Mouse (Mus musculus) stomach, postnatal 0 days (tissue): ENCODE measurements at regions not wholly inside any gene's neighbourhood (a gene's known extent, or its start where the extent isn't known, plus 50 kb on each side); places are given as distances from the start of the nearest gene placed in this dataset.

Experiments used
- ATAC-seq: fragments of 200-750 bp; cut with Nextera tagmentation; 2 replicates; pipeline ENCODE4 v1.8.0; 2017; ENCODE audit not compliant: low FRiP score, low TSS enrichment
- DNase-seq: peaks from one replicate; pipeline ENCODE4 v3.0.0-alpha.2; 2016; ENCODE audit warnings: low spot score
- H3K27ac ChIP-seq: fragments of 300-500 bp; sonication (generic); replicated peaks from 2 replicates; pipeline ENCODE4 v1.5.1; 2014; ENCODE audit warnings: mild to moderate bottlenecking, control low read depth
- H3K27me3 ChIP-seq: fragments of 300-500 bp; sonication (generic); 2 replicates; pipeline ENCODE4 v1.6.1; 2014; ENCODE audit warnings: low read length; ENCODE audit not compliant: control insufficient read depth, insufficient read depth
- H3K36me3 ChIP-seq: fragments of 300-500 bp; sonication (generic); 2 replicates; pipeline ENCODE4 v1.6.1; 2014; ENCODE audit warnings: low read length, mixed read lengths; ENCODE audit not compliant: control insufficient read depth, insufficient read depth
- H3K4me1 ChIP-seq: fragments of 300-500 bp; sonication (generic); replicated peaks from 2 replicates; pipeline ENCODE4 v1.6.1; 2014; ENCODE audit warnings: antibody characterized with exemption; ENCODE audit not compliant: control insufficient read depth, insufficient read depth
- H3K4me2 ChIP-seq: fragments of 300-500 bp; sonication (generic); replicated peaks from 2 replicates; pipeline ENCODE4 v1.6.1; 2014; ENCODE audit warnings: low read depth, mild to moderate bottlenecking, control low read depth, moderate library complexity
- H3K4me3 ChIP-seq: fragments of 300-500 bp; sonication (generic); 2 replicates; pipeline ENCODE4 v1.5.1; 2014; ENCODE audit warnings: low read depth, low read length, control low read depth
- H3K9ac ChIP-seq: fragments of 300-500 bp; sonication (generic); 2 replicates; pipeline ENCODE4 v1.6.1; 2014; ENCODE audit warnings: mild to moderate bottlenecking, low read length, control low read depth, mixed read lengths
- H3K9me3 ChIP-seq: fragments of 300-500 bp; sonication (generic); 2 replicates; pipeline ENCODE4 v1.6.1; 2016; ENCODE audit warnings: low read length; ENCODE audit not compliant: control insufficient read depth
- CTCF ChIP-seq: IDR thresholded peaks from 2 replicates; pipeline ENCODE4 v1.5.1; 2016; ENCODE audit warnings: antibody characterized with exemption, low read depth, mild to moderate bottlenecking, moderate library complexity
- EP300 ChIP-seq: optimal IDR thresholded peaks from 2 replicates; pipeline ENCODE3; 2016; ENCODE audit warnings: antibody characterized with exemption
- WGBS: fragments of 180-500 bp; shearing (Covaris S2); extraction: QIAGEN DNeasy Blood & Tissue Kit; methylation state at CpG from one replicate; pipeline ENCODE4 v1.1.7; 2014; 5-methylcytosine and 5-hydroxymethylcytosine counted together

DNA sequence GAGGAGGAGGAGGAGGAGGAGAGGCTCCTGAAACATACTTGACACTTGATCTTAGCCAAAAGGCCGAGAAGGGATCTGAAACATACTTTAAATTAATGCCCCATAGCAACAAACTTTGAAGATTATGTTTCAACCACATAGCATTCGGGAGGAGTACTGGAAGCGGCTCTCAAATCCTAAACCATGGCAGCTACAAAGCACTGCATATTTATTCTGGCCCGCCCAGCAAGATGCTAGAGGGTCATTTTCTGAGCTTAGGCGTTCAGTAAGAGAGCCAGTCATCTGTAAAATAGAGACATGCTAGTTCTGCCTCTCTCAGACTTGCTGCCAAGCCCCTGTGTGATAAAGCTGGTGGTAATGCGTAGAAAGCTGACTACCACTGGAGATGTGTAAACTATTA, 2156.0 kb upstream of the Lrrc6 start:
- 41% methylated on average over 6 of the region's 6 CpGs for WGBS
- no peak for DNase-seq
- Histone ChIP-seq H3K9me3 (no peaks in the 10 kb centered on the region), H3K27ac (no peak overlapping the region), H3K4me1 (no peaks in the 10 kb centered on the region), H3K4me2 (no peak overlapping the region), H3K4me3 (no peak overlapping the region), H3K27me3 (no peaks in the 10 kb centered on the region), H3K9ac (no peak overlapping the region), H3K36me3 (no peaks in the 10 kb centered on the region)
- TF ChIP-seq CTCF, result no peak
- TF ChIP-seq EP300, result no peak
- no peak for ATAC-seq

DNA sequence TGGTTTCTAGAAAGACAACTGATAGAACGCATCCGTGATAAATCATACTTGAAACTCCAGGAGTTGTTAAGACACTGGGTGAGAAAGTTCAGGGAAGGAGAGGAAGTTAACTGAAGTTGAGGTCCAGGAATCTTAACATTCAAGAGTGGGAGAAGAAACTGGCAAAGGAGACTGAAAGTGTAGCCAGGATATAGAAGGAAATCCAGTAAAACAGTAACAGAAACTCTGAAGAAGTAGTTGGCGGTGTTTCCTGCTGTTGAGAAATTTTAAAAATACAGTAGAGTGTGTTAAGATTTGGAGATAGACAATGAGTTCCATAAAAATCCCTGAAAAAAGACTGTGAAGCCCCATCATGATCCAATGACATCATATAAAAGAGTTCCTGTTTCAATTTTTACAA, 2154.3 kb upstream of the Lrrc6 start:
- TF ChIP-seq EP300 (no peak), CTCF (no peak)
- Histone ChIP-seq H3K9ac (no peak overlapping the region), H3K4me3 (no peak overlapping the region), H3K27ac (no peak overlapping the region), H3K4me1 (no peaks in the 10 kb centered on the region), H3K9me3 (no peaks in the 10 kb centered on the region), H3K36me3 (no peaks in the 10 kb centered on the region), H3K27me3 (no peaks in the 10 kb centered on the region), H3K4me2 (no peak overlapping the region)
- no peak for ATAC-seq
- WGBS, result 82% methylated on average over 3 of the region's 3 CpGs
- no peak for DNase-seq

DNA sequence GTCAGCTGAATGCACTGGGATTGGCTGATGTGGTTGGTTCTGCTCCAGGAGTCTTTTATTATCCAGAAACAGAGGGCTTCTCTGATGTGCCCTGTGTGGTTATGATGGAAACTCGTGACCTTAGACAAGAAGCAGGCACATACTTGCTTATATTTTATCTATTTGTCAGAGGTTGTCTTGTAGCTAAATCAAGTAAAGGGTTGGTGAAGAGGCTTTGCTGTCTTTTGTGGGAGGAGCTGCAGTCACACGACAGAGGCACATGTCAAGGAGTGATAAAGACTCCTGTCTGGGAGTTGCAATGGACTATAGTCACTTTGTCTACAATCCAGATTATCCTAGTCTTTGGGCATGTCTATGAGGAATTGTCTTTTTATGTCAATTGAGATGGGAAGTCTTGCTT, 2149.9 kb upstream of the Lrrc6 start:
- H3K4me1 ChIP-seq, result no peaks in the 10 kb centered on the region
- no peak for TF ChIP-seq EP300
- no peak for TF ChIP-seq CTCF
- ATAC-seq (no peak), DNase-seq (no peak)
- H3K27me3 ChIP-seq, result no peaks in the 10 kb centered on the region
- no peaks in the 10 kb centered on the region for H3K36me3 ChIP-seq
- no peak overlapping the region for H3K27ac ChIP-seq
- WGBS, result 49% methylated on average over 2 of the region's 2 CpGs
- no peak overlapping the region for H3K4me3 ChIP-seq
- no peak overlapping the region for H3K9ac ChIP-seq
- no peak overlapping the region for H3K4me2 ChIP-seq
- H3K9me3 ChIP-seq, result no peaks in the 10 kb centered on the region

DNA sequence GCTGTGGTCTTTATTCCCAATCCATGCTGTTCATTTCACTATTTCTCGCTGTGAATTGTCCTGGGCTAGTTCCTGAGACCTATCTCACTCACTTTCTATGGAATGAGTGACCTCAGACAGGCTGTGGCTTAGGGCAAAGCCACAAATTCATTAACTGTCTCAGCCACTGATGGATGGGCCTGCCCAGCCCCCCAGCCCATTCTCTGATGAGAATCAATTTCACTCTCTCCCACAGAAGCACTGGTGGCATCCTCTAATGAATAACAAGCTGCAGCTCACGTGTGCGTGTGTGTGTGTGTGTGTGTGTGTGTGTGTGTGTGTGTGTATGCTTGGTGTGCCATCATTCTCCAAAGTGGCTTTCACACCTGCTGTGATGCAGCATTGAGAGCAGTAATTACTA, 2149.3 kb upstream of the Lrrc6 start:
- no peak overlapping the region for H3K4me2 ChIP-seq
- DNase-seq (no peak), ATAC-seq (no peak)
- H3K4me3 ChIP-seq, result no peak overlapping the region
- no peaks in the 10 kb centered on the region for H3K27me3 ChIP-seq
- H3K4me1 ChIP-seq, result no peaks in the 10 kb centered on the region
- TF ChIP-seq CTCF, result no peak
- 34% methylated on average over 3 of the region's 3 CpGs for WGBS
- H3K9ac ChIP-seq, result no peak overlapping the region
- no peak overlapping the region for H3K27ac ChIP-seq
- no peaks in the 10 kb centered on the region for H3K9me3 ChIP-seq
- H3K36me3 ChIP-seq, result no peaks in the 10 kb centered on the region

DNA sequence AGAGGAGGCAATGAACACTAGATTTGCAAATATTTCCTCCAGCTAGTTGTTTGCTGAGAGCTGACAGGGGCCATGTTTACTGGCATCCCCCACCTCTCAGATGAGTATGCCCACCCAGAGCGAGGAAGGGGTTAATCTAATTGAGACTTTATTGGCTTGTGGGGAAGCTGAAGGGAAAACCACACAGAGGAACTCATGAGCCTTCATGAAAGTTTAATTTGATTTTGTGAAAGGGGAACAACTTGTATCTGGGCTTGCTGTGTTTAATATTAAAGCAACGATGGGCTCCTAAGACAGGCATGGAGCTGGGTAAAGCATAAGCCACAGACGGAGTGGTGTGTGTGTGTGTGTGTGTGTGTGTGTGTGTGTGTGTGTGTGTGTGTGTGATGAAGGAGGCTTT, 2146.2 kb upstream of the Lrrc6 start:
- H3K4me2 ChIP-seq, result no peak overlapping the region
- TF ChIP-seq EP300, result no peak
- H3K9ac ChIP-seq, result no peak overlapping the region
- 66% methylated on average over 3 of the region's 3 CpGs for WGBS
- no peaks in the 10 kb centered on the region for H3K4me1 ChIP-seq
- no peak overlapping the region for H3K4me3 ChIP-seq
- DNase-seq, result no peak
- no peak for ATAC-seq
- H3K36me3 ChIP-seq, result no peaks in the 10 kb centered on the region
- H3K9me3 ChIP-seq, result no peaks in the 10 kb centered on the region
- no peaks in the 10 kb centered on the region for H3K27me3 ChIP-seq
- H3K27ac ChIP-seq, result no peak overlapping the region

DNA sequence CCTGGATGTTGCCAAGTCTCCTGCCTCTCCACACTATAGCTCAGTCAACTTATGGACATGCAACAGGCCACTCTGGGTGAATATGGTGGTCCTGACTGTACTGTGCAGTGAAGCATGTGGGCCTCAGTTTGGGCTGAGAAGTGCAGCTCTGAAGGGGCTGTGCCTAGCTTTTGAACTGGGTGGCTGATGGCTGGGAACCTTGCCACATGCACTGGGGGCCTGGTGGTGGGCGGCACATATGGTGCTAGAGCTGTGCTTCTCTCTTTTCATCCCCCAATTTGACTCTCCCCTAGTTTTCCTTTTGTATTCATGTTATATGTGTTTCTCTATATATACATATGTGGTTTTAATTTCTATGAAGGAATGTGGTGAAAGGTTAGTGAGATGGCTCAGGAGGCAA, 2144.2 kb upstream of the Lrrc6 start:
- H3K4me2 ChIP-seq, result no peak overlapping the region
- 92% methylated on average over 1 of the region's 1 CpGs for WGBS
- no peaks in the 10 kb centered on the region for H3K36me3 ChIP-seq
- no peak for TF ChIP-seq EP300
- TF ChIP-seq CTCF, result no peak
- H3K27me3 ChIP-seq, result no peaks in the 10 kb centered on the region
- no peaks in the 10 kb centered on the region for H3K9me3 ChIP-seq
- no peak overlapping the region for H3K27ac ChIP-seq
- ATAC-seq (no peak), DNase-seq (no peak)
- no peak overlapping the region for H3K4me3 ChIP-seq
- H3K4me1 ChIP-seq, result no peaks in the 10 kb centered on the region
- H3K9ac ChIP-seq, result no peak overlapping the region

DNA sequence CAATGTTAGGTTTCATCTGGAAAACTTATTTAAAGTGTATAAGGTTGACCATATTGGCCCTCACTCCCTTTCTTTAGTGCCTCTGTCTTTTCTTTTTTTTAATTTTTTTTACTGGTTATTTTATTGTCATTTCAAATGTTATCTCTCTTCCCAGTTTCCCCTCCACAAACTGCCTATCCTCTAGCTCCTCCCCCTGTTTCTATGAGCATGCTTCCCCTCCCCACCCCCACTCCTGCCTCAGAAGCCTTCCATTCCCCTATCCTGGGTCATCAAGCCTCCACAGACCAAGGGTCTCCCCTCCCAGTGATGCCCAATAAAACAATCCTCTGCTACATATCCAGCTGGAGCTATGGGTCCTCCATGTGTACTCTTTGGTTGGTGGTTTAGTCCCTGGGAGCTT, 2134.9 kb upstream of the Lrrc6 start:
- ATAC-seq (no peak), DNase-seq (no peak)
- Histone ChIP-seq H3K4me1 (no peaks in the 10 kb centered on the region), H3K4me3 (no peak overlapping the region), H3K4me2 (no peak overlapping the region), H3K9me3 (no peaks in the 10 kb centered on the region), H3K27me3 (no peaks in the 10 kb centered on the region), H3K36me3 (no peaks in the 10 kb centered on the region), H3K9ac (no peak overlapping the region), H3K27ac (no peak overlapping the region)
- no peak for TF ChIP-seq EP300
